24 mouse cellular contexts compared by ENCODE assay signal in the genomic region with DNA sequence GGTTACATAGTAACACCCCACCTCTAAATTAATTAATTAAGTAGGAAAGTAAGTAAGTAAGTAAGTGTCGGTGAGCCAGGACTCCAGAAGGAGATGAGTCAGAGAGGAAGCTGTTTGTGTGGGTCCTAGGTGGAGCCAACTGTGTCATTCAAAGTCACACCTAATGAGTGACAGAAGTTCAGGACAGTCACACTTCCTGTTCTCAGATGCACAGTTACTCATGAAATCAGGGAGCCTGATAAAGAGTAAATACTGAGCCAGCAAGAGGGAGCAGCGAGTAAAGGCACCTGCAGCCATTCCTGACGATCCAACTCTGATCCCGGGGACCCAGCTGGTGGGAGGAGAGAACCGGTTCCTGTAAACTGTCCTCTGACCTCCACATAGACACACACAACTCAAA. TPM values are rescaled to one million over a fixed set of nuclear protein-coding genes. Genes with fewer than 3 reads are reported as not detected.
A peak's percentile ranks its signal among the peaks of the same experiment; 100 is the strongest.
DNase-seq lines count a peak whose midpoint lies in the region; ATAC-seq and TF ChIP-seq lines count a peak whose summit lies in the region.
"Had no signal": no experiment of that assay in that cellular context is flagged by ENCODE, and none has a peak within 500 bp of the region (broad histone marks: within the 10 kb centered on the region; RNA-seq: fewer than 3 reads in every experiment).

No protein-coding gene starts in this region.

- no peaks in the 10 kb centered on the region for H3K36me3 ChIP-seq in lung, postnatal 0 days (ENCODE audit: insufficient read depth, low read length)
- H3K36me3 ChIP-seq in intestine, embryonic 15.5 days, result no peaks in the 10 kb centered on the region
- H3K36me3 ChIP-seq in stomach, embryonic 16.5 days (ENCODE audit: control insufficient read depth, insufficient read depth, low read length), result no peaks in the 10 kb centered on the region
- H3K36me3 ChIP-seq: heart, embryonic 12.5 days; hindbrain, embryonic 13.5 days; limb, embryonic 13.5 days; neural tube, embryonic 12.5 days had no signal

- H3K4me2 ChIP-seq in lung, postnatal 0 days (replicated peaks; ENCODE audit: low read depth, low read length), result no peak overlapping the region
- H3K4me2 ChIP-seq in intestine, embryonic 15.5 days (replicated peaks), result no peak overlapping the region
- H3K4me2 ChIP-seq in stomach, embryonic 16.5 days (ENCODE audit: low read depth, low read length), result no peak overlapping the region
- H3K4me2 ChIP-seq: embryonic facial prominence, embryonic 15.5 days; heart, embryonic 12.5 days; hindbrain, embryonic 13.5 days; limb, embryonic 13.5 days; neural tube, embryonic 12.5 days had no signal

- peak; percentile 36 for ATAC-seq in lung, postnatal 0 days
- peak; percentile 70 for ATAC-seq in intestine, embryonic 15.5 days
- ATAC-seq in stomach, embryonic 16.5 days (ENCODE audit: insufficient read depth, low FRiP score), result peak; percentile 73
- ATAC-seq: forebrain, embryonic 16.5 days; midbrain, embryonic 16.5 days; Patski had no signal

- no peaks in the 10 kb centered on the region for H3K9me3 ChIP-seq in lung, postnatal 0 days (ENCODE audit: low read length)
- no peaks in the 10 kb centered on the region for H3K9me3 ChIP-seq in intestine, embryonic 15.5 days
- H3K9me3 ChIP-seq in stomach, embryonic 16.5 days (replicated peaks; ENCODE audit: control insufficient read depth, low read length), result no peaks in the 10 kb centered on the region
- H3K9me3 ChIP-seq: embryonic facial prominence, embryonic 15.5 days; heart, embryonic 12.5 days; hindbrain, embryonic 13.5 days; limb, embryonic 13.5 days; neural tube, embryonic 12.5 days had no signal

- H3K4me1 ChIP-seq in lung, postnatal 0 days (ENCODE audit: insufficient read depth, low read depth, low read length), result no peaks in the 10 kb centered on the region
- peaks cover 3% of the 10 kb centered on the region; the same call in 1 of the 2 replicates for H3K4me1 ChIP-seq in intestine, embryonic 15.5 days (replicated peaks)
- no peaks in the 10 kb centered on the region; the same call in 1 of the 2 replicates for H3K4me1 ChIP-seq in stomach, embryonic 16.5 days (ENCODE audit: control insufficient read depth, insufficient read depth, low read length)
- H3K4me1 ChIP-seq: limb, embryonic 13.5 days; neural tube, embryonic 12.5 days had no signal

- no peak overlapping the region for H3K27ac ChIP-seq in lung, postnatal 0 days (ENCODE audit: low read length)
- H3K27ac ChIP-seq in intestine, embryonic 15.5 days, result no peak overlapping the region
- no peak overlapping the region for H3K27ac ChIP-seq in stomach, embryonic 16.5 days (ENCODE audit: low read length)
- H3K27ac ChIP-seq: embryonic facial prominence, embryonic 15.5 days; hindbrain, embryonic 13.5 days; limb, embryonic 13.5 days; liver, embryonic 14.5 days; neural tube, embryonic 12.5 days had no signal

- 29% methylated on average over 5 of the region's 5 CpGs for WGBS in lung, postnatal 0 days
- WGBS in intestine, embryonic 15.5 days, result 27% methylated on average over 5 of the region's 5 CpGs
- 21% methylated on average over 5 of the region's 5 CpGs for WGBS in stomach, embryonic 16.5 days

- H3K4me3 ChIP-seq in lung, postnatal 0 days (ENCODE audit: low read depth, low read length), result no peak overlapping the region
- H3K4me3 ChIP-seq in intestine, embryonic 15.5 days (replicated peaks), result no peak overlapping the region
- H3K4me3 ChIP-seq in stomach, embryonic 16.5 days (replicated peaks; ENCODE audit: low read length), result no peak overlapping the region
- H3K4me3 ChIP-seq: embryonic facial prominence, embryonic 15.5 days; heart, embryonic 12.5 days; hindbrain, embryonic 13.5 days; limb, embryonic 13.5 days; neural tube, embryonic 12.5 days had no signal

- H3K9ac ChIP-seq in lung, postnatal 0 days (replicated peaks; ENCODE audit: low read depth), result no peak overlapping the region
- H3K9ac ChIP-seq in intestine, embryonic 15.5 days, result no peak overlapping the region
- H3K9ac ChIP-seq in stomach, embryonic 16.5 days (ENCODE audit: low read length), result no peak overlapping the region
- H3K9ac ChIP-seq: embryonic facial prominence, embryonic 15.5 days; heart, embryonic 12.5 days; hindbrain, embryonic 13.5 days; limb, embryonic 13.5 days; liver, embryonic 14.5 days; neural tube, embryonic 12.5 days had no signal

- TF ChIP-seq EP300 in lung, postnatal 0 days (IDR thresholded peaks at IDR 0.05), result peak; percentile 26; the same call in 1 of the 2 replicates

- H3K27me3 ChIP-seq in lung, postnatal 0 days (replicated peaks; ENCODE audit: insufficient read depth, low read length), result no peaks in the 10 kb centered on the region
- H3K27me3 ChIP-seq in intestine, embryonic 15.5 days (replicated peaks), result no peaks in the 10 kb centered on the region
- no peaks in the 10 kb centered on the region for H3K27me3 ChIP-seq in stomach, embryonic 16.5 days (ENCODE audit: control insufficient read depth, insufficient read depth, low read length)
- H3K27me3 ChIP-seq: embryonic facial prominence, embryonic 15.5 days; hindbrain, embryonic 13.5 days; neural tube, embryonic 12.5 days; Patski had no signal

- peak; percentile 44 for DNase-seq in lung, postnatal 0 days (ENCODE audit: low spot score)
- DNase-seq in lung, postnatal 4 days, result no peak
- peak; percentile 44 for DNase-seq in T-cell, adult 2 months (ENCODE audit: low spot score)
- no peak for DNase-seq in adrenal gland, postnatal 14 days
- DNase-seq in cerebellum, adult 18-20 months, result no peak
- DNase-seq in retina, embryonic 14.5 days (ENCODE audit: low spot score), result no peak
- DNase-seq: adrenal gland, postnatal 25 days; cerebellum, adult 2 months; cerebellum, postnatal 36 days; gastrocnemius, postnatal 36 days; heart, postnatal 14 days; kidney, adult 8-10 months; kidney, postnatal 25 days had no signal

- no peak for TF ChIP-seq CTCF in lung, postnatal 0 days (IDR thresholded peaks at IDR 0.05)

RNA-seq across cellular contexts. Expression of a gene that starts 59.2 kb away (rescaled TPM):
- polyA plus RNA-seq in lung, postnatal 0 days (2015; fragmentation: Nextera tagmentation; extraction: Ambion mirVana), result 29.4 and 34.9 TPM in 2 replicates
- polyA plus RNA-seq in intestine, embryonic 15.5 days (2015; fragmentation: Nextera tagmentation; extraction: Ambion mirVana), result 23.7 and 24.3 TPM in 2 replicates
- 21.2 and 21.4 TPM in 2 replicates for polyA plus RNA-seq in stomach, embryonic 16.5 days (2015; fragmentation: Nextera tagmentation; extraction: Ambion mirVana)
- 53.7 and 61.3 TPM in 2 replicates for total RNA-seq in adrenal gland, postnatal 14 days (2021)

Comparison
In these comparisons a context has a peak if more than half of its experiments do, and no peak if none do; other contexts are left out.
1. DNase-seq: peak in lung, postnatal 0 days (single experiment) and T-cell, adult 2 months (single experiment); none in lung, postnatal 4 days (0 of 2), adrenal gland, postnatal 14 days (single experiment), cerebellum, adult 18-20 months (0 of 2) and retina, embryonic 14.5 days (single experiment).
2. Peak in every context shown above with its lines, with median percentiles within 50 percentile points of each other: ATAC-seq.